Mouse (Mus musculus) cerebral cortex, adult 2 months (tissue): ENCODE measurements around the gene Dxo.

Source experiments
- WGBS: fragments of 180-500 bp; shearing (Covaris S2); methylation state at CpG from one replicate; pipeline ENCODE4 v1.1.7; 2018; 5-methylcytosine and 5-hydroxymethylcytosine counted together

Dxo gene

DNA sequence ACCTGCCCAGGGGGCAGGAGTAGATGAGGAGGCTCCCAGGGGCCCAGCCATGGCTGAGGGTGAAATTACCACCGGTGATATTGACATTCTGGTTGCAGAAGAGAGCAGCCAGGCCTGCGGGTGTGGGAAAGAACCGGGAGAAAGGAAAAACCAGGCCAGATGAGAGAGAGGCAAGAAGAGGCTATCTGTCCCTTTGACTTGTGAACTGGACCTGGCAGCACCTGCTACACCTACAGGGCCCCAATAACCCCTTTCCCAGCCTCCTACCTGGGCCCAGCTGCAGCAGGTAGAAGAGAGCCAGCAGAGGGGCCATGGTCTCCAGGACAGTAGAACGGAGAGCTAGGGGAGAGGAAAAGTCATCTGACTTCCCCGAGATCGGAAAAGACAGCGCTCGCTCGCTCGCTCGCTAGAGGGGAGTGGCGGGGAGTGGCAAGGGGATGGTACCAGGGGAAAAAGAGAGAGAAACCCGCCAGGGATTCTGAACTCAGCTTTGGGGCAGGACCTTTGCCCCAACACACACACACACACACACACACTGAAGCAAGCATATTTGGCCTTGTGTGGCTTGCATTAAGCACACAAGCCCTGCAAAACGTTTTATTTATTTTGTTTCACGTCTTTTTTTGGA lies 45.0 kb downstream of the Dxo start, which contains the start of gene Gm20547:
TSS of gene Gm20547 (minus strand) at position 360 of the 628 bp plus-strand sequence.
- WGBS: 27% methylated on average over 15 of the region's 15 CpGs

DNA sequence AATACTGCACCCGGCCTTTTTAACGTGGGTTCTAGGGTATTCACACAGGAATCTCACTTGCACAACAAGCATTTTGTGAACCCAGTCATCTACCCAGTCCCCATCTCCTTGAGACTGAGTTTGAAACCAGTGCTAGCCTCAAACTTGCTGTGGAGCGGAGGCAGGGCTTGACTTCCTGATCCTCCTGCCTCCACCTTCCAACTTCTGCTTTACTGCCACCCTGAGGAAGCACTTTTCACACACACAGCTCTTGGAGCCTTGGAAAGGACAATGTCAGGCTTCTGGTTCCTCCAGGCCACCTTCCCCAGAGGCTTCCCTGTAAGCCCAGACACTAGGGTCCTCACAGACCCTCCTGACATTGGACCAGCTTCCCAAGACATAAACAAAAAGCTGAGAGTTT lies 46.5 kb downstream of the Dxo start:
- 70% methylated on average over 3 of the region's 3 CpGs for WGBS

DNA sequence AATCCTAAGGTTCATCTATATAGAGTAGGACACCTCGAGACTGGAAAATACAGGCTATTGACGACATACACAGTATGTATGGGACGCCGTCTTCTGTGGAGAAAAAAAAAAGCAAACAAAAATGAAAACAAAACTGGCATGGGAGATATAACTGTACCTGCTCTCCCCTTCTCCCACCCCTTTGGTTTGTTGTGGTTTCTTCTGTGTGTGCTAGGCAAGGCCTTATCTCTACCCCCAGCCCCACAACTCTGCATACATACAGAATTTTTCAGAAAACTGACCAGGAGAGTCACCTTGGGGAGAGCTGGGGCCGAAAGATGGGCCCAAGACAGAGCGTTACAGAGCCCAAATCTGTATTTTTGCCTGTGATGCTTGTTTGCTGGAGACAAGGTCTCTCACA lies 47.9 kb downstream of the Dxo start:
- WGBS: 93% methylated on average over 6 of the region's 6 CpGs

DNA sequence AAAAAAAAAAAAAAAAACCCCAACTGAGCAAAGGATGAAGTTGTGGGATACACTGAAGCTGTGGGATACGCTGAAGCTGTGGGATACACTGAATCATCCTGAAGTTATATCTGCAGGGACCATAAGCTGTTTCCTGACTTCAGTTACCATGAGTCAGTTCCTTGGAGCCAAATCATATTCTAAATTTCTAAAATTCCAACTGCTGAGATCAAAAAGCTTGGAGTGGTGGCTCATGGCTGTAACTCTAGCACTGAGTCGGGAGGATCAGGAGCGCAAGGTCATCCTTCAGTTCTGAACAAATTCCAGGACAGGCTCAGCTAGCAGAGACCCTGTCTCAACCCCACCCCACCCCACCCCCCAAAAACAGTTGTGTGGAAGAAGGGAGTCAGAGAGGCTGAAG lies 48.8 kb downstream of the Dxo start:
- 79% methylated on average over 3 of the region's 3 CpGs for WGBS

DNA sequence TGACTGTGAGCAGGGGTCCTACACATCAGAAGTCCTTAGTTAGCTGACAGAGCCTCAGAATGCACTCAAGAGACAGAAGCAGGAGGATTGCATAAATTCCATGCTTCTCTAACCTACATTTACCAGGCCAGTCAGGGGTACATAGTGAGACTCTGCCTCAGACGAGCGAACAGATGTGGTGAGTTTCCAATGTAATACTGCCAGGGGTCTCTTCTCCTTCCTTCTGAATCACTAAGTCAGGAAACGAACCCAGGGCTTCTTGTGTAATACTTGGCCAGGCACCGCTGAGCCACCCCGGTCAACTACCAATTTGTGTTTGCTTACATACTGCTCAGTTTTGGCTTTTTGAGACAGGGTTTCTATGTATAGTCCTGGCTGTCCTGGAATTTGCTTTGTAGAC lies 51.1 kb downstream of the Dxo start:
- WGBS: 91% methylated on average over 5 of the region's 5 CpGs
